Mouse (Mus musculus) MEL (cell line): ENCODE measurements around the gene Dapk2. TPM values are rescaled to one million over a fixed set of nuclear protein-coding genes. Genes with fewer than 3 reads are reported as not detected.

Experiments used
- DNase-seq: peaks from one replicate; pipeline ENCODE4 v3.0.0; 2011; ENCODE audit warnings: low read depth, low spot score
- H3K27ac ChIP-seq: 2 replicates; pipeline ENCODE4 v1.5.1; 2012; ENCODE audit warnings: low read depth, mild to moderate bottlenecking, control low read depth, low read length, moderate library complexity; ENCODE audit not compliant: control insufficient read depth
- H3K27me3 ChIP-seq, 2 experiments: fragments of 150-350 bp in 1 of 2; sonication (generic) in 1 of 2; 2 replicates each; pipeline ENCODE4 v1.6.1; 2012; ENCODE audit warnings: low read length in 2 of 2, mild to moderate bottlenecking in 2 of 2, improper control_type of control experiment in 1 of 2, moderate library complexity in 1 of 2; ENCODE audit not compliant: insufficient read depth in 2 of 2, control insufficient read depth in 1 of 2
- H3K36me3 ChIP-seq, 2 experiments: 2 replicates each; pipeline ENCODE4 v1.6.1; 2012 to 2014; ENCODE audit warnings: low read length in 2 of 2, improper control_type of control experiment in 1 of 2, inconsistent platforms in 1 of 2, mild to moderate bottlenecking in 1 of 2; ENCODE audit not compliant: insufficient read depth in 2 of 2, control insufficient read depth in 1 of 2
- H3K4me1 ChIP-seq, 2 experiments: fragments of 150-350 bp in 1 of 2; sonication (generic) in 1 of 2; 2 replicates each; pipeline ENCODE4 v1.6.1; 2012; ENCODE audit warnings: low read length in 2 of 2, improper control_type of control experiment in 1 of 2, mild to moderate bottlenecking in 1 of 2; ENCODE audit not compliant: insufficient read depth in 2 of 2, control insufficient read depth in 1 of 2
- H3K4me3 ChIP-seq, 2 experiments: fragments of 150-350 bp in 1 of 2; sonication (generic) in 1 of 2; 2 replicates each; pipeline ENCODE4 v1.5.1; 2012; ENCODE audit warnings: low read depth in 2 of 2, low read length in 2 of 2, mild to moderate bottlenecking in 2 of 2, moderate library complexity in 2 of 2, control low read depth in 1 of 2, improper control_type of control experiment in 1 of 2; ENCODE audit not compliant: control insufficient read depth in 1 of 2, insufficient read depth in 1 of 2
- H3K79me2 ChIP-seq: 2 replicates; pipeline ENCODE4 v1.6.1; 2012; ENCODE audit warnings: mild to moderate bottlenecking, low read length, moderate library complexity; ENCODE audit not compliant: control insufficient read depth, poor library complexity, insufficient read depth
- H3K9ac ChIP-seq: 2 replicates; pipeline ENCODE4 v1.6.1; 2012; ENCODE audit warnings: low read depth, mild to moderate bottlenecking, control low read depth, low read length, moderate library complexity; ENCODE audit not compliant: control insufficient read depth, poor library complexity, severe bottlenecking
- H3K9me3 ChIP-seq: fragments of 150-350 bp; sonication (generic); replicated peaks from 2 replicates; pipeline ENCODE4 v1.6.1; 2012; ENCODE audit warnings: mild to moderate bottlenecking, low read length, improper control_type of control experiment, moderate library complexity; ENCODE audit not compliant: insufficient read depth
- CHD1 ChIP-seq: IDR thresholded peaks from 2 replicates; pipeline ENCODE4 v1.6.1; 2012; ENCODE audit warnings: low read depth, mild to moderate bottlenecking, inconsistent platforms, low read length, improper control_type of control experiment
- CHD2 ChIP-seq: IDR thresholded peaks from 2 replicates; pipeline ENCODE4 v1.6.1; 2011; ENCODE audit warnings: low read length, improper control_type of control experiment
- E2F4 ChIP-seq: IDR thresholded peaks from 2 replicates; pipeline ENCODE4 v1.6.1; 2011; ENCODE audit warnings: low read depth, low read length, improper control_type of control experiment, borderline replicate concordance
- ELF1 ChIP-seq: IDR thresholded peaks from 2 replicates; pipeline ENCODE4 v1.6.1; 2014; ENCODE audit warnings: low read depth, mild to moderate bottlenecking, inconsistent platforms, low read length, improper control_type of control experiment, moderate library complexity
- EP300 ChIP-seq, 2 experiments: IDR thresholded peaks; 2 replicates each; pipeline ENCODE4 v1.6.1; 2011; ENCODE audit warnings: improper control_type of control experiment in 2 of 2, low read length in 2 of 2, low read depth in 1 of 2, mild to moderate bottlenecking in 1 of 2
- ETS1 ChIP-seq: IDR thresholded peaks from 2 replicates; pipeline ENCODE4 v1.6.1; 2012; ENCODE audit warnings: low read depth, mild to moderate bottlenecking, inconsistent platforms, low read length, improper control_type of control experiment, moderate library complexity
- GABPA ChIP-seq: IDR thresholded peaks from 2 replicates; pipeline ENCODE4 v1.6.1; 2012; ENCODE audit warnings: low read depth, mild to moderate bottlenecking, inconsistent platforms, low read length, improper control_type of control experiment, moderate library complexity
- GATA1 ChIP-seq: IDR thresholded peaks from 2 replicates; pipeline ENCODE4 v1.6.1; 2011; ENCODE audit warnings: low read depth, low read length, improper control_type of control experiment
- HCFC1 ChIP-seq: IDR thresholded peaks from 2 replicates; pipeline ENCODE4 v1.6.1; 2012; ENCODE audit warnings: low read depth, mild to moderate bottlenecking, inconsistent platforms, low read length, improper control_type of control experiment, moderate library complexity
- JUND ChIP-seq: IDR thresholded peaks from 2 replicates; pipeline ENCODE4 v1.6.1; 2011; ENCODE audit warnings: low read depth, mild to moderate bottlenecking, improper control_type of control experiment, low read length
- KAT2A ChIP-seq: conservative IDR thresholded peaks from 2 replicates; pipeline ENCODE4 v1.6.1; 2012; ENCODE audit warnings: low read depth, low read length, improper control_type of control experiment, inconsistent platforms
- MYB ChIP-seq: IDR thresholded peaks from 2 replicates; pipeline ENCODE4 v1.6.1; 2011; ENCODE audit warnings: mild to moderate bottlenecking, low read depth, low read length, improper control_type of control experiment
- MYC ChIP-seq: IDR thresholded peaks from 2 replicates; pipeline ENCODE4 v1.6.1; 2011; ENCODE audit warnings: low read depth, mild to moderate bottlenecking, low read length, improper control_type of control experiment, moderate library complexity
- NELFE ChIP-seq: IDR thresholded peaks from 2 replicates; pipeline ENCODE4 v1.6.1; 2011; ENCODE audit warnings: low read depth, low read length, improper control_type of control experiment
- POLR2AphosphoS2 ChIP-seq: IDR thresholded peaks from 2 replicates; pipeline ENCODE4 v1.6.1; 2011; ENCODE audit warnings: low read length, improper control_type of control experiment
- RAD21 ChIP-seq: IDR thresholded peaks from 2 replicates; pipeline ENCODE4 v1.6.1; 2011; ENCODE audit warnings: mild to moderate bottlenecking, low read depth, low read length, improper control_type of control experiment
- RCOR1 ChIP-seq: IDR thresholded peaks from 2 replicates; pipeline ENCODE4 v1.6.1; 2012; ENCODE audit warnings: low read depth, mild to moderate bottlenecking, inconsistent platforms, low read length, improper control_type of control experiment
- TBP ChIP-seq: IDR thresholded peaks from 2 replicates; pipeline ENCODE4 v1.8.0; 2011; ENCODE audit warnings: low read depth, low read length, improper control_type of control experiment
- USF2 ChIP-seq, 2 experiments: IDR thresholded peaks; 2 replicates each; pipeline ENCODE4 v1.6.1; 2011 to 2012; ENCODE audit warnings: improper control_type of control experiment in 2 of 2, low read length in 2 of 2, borderline replicate concordance in 1 of 2, inconsistent platforms in 1 of 2, low read depth in 1 of 2, mild to moderate bottlenecking in 1 of 2; ENCODE audit not compliant: insufficient read depth in 1 of 2
- ZC3H11A ChIP-seq: IDR thresholded peaks from 2 replicates; pipeline ENCODE4 v1.6.1; 2012; ENCODE audit warnings: low read depth, mild to moderate bottlenecking, inconsistent platforms, low read length, improper control_type of control experiment
- polyA plus RNA-seq, 2 experiments: library from polyadenylated mRNA; stranded (reverse) in 1 of 2; unstranded in 1 of 2; fragments of >175 nt in 1 of 2; fragments of >200 nt in 1 of 2; gene quantifications; 2 replicates each; pipeline versions ENCODE4 v1.2.1 to v1.2.4; 2012; ENCODE audit warnings: low replicate concordance in 2 of 2, low read depth in 1 of 2; ENCODE audit not compliant: insufficient read length in 2 of 2, insufficient read depth in 1 of 2, missing spikeins in 1 of 2
- total RNA-seq: library from RNA; depleted of rRNA; stranded (reverse); fragments of 300-350 nt; gene quantifications from 2 replicates; pipeline ENCODE4 v1.2.3, GENCODE M21; 2012

Gene Dapk2
- total and polyA plus RNA-seq, 3 experiments: 5.8 to 8.3 TPM; not detected in 1

- Histone ChIP-seq H3K27me3 (no peaks in the 10 kb centered on the region), H3K79me2 (no peaks in the 10 kb centered on the region), H3K4me1 (peaks cover 12 to 29% of the 10 kb centered on the region in 2 experiments), H3K27ac (no peak overlapping the region), H3K9ac (no peak overlapping the region), H3K36me3 (peaks cover 0 to 19% of the 10 kb centered on the region in 2 experiments; a peak in 2 of 4 replicates), H3K9me3 (no peaks in the 10 kb centered on the region), H3K4me3 (no peak overlapping the region)
- DNase-seq: no peak
- TF ChIP-seq HCFC1 (no peak), NELFE (no peak), EP300 (IDR thresholded peaks at IDR 0.05; ENCODE audit: low read depth in 1 of 2, low read length in 2 of 2) (peak in 1 of 2 experiments; percentile 28; a peak in 1 of 4 replicates), TBP (no peak), GATA1 (0 out of 2 replicates have a peak, but pooled peaks have one; percentile 13)
Observed at GRCm38 (mm10) chr9:66244079-66244478, 86.1 kb downstream of the Dapk2 start.

DNA sequence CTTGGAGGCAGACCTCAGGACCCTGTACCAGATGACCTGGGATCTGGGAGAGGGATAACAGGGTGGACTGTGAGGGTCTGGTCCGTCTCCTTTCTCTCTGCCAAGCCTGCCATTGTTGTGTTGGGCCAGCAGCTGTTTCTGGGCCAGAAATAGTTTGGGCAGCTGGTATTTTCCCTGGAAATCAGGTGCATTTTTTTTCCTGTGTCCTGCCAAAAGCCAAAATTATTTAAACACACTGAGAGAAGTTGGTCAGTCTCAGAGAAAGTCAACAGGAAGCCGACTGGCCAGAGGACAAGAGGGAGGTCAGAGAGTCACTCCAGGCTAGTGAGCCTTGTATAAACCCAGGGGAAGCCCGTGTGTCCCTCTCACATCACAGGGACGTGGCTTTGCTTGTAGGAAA is 87.7 kb downstream of the Dapk2 start:
- no peak for DNase-seq
- no peaks in the 10 kb centered on the region for H3K27me3 ChIP-seq
- no peaks in the 10 kb centered on the region for H3K79me2 ChIP-seq
- no peak overlapping the region for H3K27ac ChIP-seq
- TF ChIP-seq ELF1 (no peak), ZC3H11A (no peak), RCOR1 (no peak), MYC (no peak)
- H3K9me3 ChIP-seq: no peaks in the 10 kb centered on the region
- peaks cover 0 to 6% of the 10 kb centered on the region in 2 experiments; a peak in 2 of 4 replicates for H3K36me3 ChIP-seq
- H3K4me3 ChIP-seq: no peak overlapping the region
- peaks cover 6 to 15% of the 10 kb centered on the region in 2 experiments for H3K4me1 ChIP-seq
- H3K9ac ChIP-seq: no peak overlapping the region

DNA sequence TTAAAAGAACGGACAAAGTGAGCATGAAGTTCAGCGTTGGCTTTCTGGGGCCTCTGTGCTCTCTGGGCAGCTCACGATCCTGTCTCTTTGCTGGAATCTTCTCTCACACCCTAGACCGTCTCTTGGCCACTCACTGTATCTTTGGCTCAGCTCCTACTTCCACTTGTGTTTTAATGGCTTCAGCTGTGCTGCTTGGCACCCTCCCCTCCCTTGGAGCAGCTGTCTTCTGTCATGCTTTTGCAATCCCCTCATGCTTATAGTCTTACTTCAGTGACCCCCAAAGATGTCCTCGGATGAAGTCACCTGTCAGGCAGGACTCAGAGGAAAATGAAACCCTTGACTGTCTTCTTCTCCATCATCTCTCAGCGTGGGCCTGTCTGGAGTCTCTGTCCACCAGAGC is 91.3 kb downstream of the Dapk2 start:
- Histone ChIP-seq H3K27ac (no peak overlapping the region), H3K9ac (no peak overlapping the region), H3K79me2 (no peaks in the 10 kb centered on the region), H3K27me3 (no peaks in the 10 kb centered on the region), H3K4me1 (peaks cover 2 to 6% of the 10 kb centered on the region in 2 experiments; a peak in 3 of 4 replicates), H3K36me3 (no peaks in the 10 kb centered on the region; a peak in 1 of 4 replicates), H3K9me3 (no peaks in the 10 kb centered on the region), H3K4me3 (no peak overlapping the region)
- no peak for DNase-seq
- no peak for TF ChIP-seq ELF1
- no peak for TF ChIP-seq KAT2A
- TF ChIP-seq E2F4: no peak
- TF ChIP-seq USF2 (IDR thresholded peaks at IDR 0.05; ENCODE audit: borderline replicate concordance in 1 of 2, insufficient read depth in 1 of 2, low read depth in 1 of 2, low read length in 2 of 2): no peak
- TF ChIP-seq ETS1: no peak
- TF ChIP-seq CHD1: no peak
- no peak for TF ChIP-seq CHD2
- TF ChIP-seq HCFC1: no peak
- TF ChIP-seq NELFE: no peak
- no peak for TF ChIP-seq MYB
- no peak for TF ChIP-seq GABPA
- TF ChIP-seq RAD21: no peak
- no peak for TF ChIP-seq POLR2AphosphoS2
- no peak for TF ChIP-seq MYC
- no peak for TF ChIP-seq JUND
